Mouse (Mus musculus) olfactory bulb, adult 2 months (tissue): ENCODE data around the gene Sim1.

Experiments
- CTCF ChIP-seq: fragments of 200-500 bp; IDR thresholded peaks from 2 replicates; pipeline ENCODE4 v1.5.1; 2012; ENCODE audit warnings: low read depth, mild to moderate bottlenecking, low read length, moderate library complexity; ENCODE audit not compliant: insufficient read depth
- POLR2A ChIP-seq: fragments of 200-500 bp; IDR thresholded peaks from 2 replicates; pipeline ENCODE4 v1.6.1; 2012; ENCODE audit warnings: mild to moderate bottlenecking, low read depth, low read length, moderate library complexity; ENCODE audit not compliant: insufficient read depth

DNA sequence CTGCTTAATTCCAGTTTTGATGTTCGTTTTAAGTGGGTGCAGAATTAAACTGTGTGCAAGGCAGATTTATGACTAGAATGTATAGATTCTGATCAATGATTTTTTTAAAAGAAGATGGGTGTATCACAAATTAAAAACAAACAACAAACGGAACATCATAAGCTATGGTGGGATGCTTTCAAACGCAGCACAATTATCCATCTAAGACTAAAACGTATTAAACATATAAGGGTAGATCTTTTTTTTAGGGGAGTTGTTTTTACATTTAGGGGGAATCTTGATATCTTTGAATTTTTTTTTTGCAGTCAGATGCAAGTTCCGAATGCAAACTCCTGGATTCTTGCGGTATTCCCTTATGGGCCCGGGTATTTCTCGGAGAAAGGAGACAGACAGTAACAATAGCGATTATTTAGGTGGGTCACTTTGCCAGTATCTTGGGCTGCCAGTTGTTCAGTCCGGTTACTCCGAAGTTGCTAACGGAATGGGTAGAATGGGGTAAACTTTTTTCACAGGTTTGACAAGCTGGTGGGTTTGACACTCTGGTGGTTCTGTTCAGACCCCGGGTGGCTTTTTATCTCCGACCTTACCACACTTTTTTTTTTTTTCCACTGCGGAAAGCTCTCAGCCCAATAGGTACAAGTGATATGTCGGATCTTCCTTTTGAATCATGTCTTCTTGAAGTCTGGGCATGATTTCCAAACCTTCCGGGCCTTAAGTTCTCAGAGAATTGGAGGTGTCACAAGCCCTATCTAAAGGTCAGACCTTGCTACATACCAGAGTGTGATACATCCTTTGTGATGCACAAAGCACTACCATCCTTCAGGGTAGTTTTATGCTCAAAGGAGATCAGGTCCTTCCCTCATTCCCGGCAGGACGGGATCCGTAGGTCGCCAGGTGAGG is 5.5 kb downstream of the Sim1 start:
- TF ChIP-seq CTCF (no peak), POLR2A (no peak)
